Mouse (Mus musculus) megakaryocyte, embryonic 14.5 days (primary cell): ENCODE measurements around the gene Grin2b.

ENCODE experiments used
- FLI1 ChIP-seq: IDR thresholded peaks from 2 replicates; pipeline ENCODE4 v1.6.1; 2012; ENCODE audit warnings: low read length, inconsistent platforms, mixed read lengths
- GATA1 ChIP-seq: IDR thresholded peaks from 3 replicates; pipeline ENCODE4 v1.6.1; 2012; ENCODE audit warnings: mixed read lengths, low read length, inconsistent platforms, borderline replicate concordance

DNA sequence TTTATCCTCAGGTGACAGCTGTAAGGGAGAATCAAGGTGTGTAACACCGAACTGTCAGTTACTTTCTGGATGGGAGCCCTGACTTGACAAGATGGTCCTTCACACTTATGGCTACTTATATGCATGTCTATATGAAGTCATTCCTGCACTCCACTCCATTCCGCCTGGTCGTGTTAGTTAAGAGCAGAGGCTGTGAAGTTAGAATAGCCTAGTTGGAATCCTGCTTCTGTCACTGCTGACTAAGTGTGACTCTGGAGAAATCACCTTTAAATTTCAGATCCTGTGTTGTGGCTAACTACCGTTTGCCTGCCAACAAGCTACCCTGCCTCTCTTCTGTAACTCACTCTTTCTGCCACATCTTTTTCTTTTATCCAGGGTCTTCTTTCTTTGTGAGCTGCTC is 381.9 kb downstream of the Grin2b start:
- TF ChIP-seq FLI1 (no peak), GATA1 (no peak)
